Mouse (Mus musculus) bone marrow macrophage, adult 2 months (primary cell): ENCODE results near the gene Obsl1.

Experiments used
- CTCF ChIP-seq: IDR thresholded peaks from 2 replicates; pipeline ENCODE4 v1.5.1; 2012; ENCODE audit warnings: low read depth, mild to moderate bottlenecking, low read length, moderate library complexity
- POLR2A ChIP-seq: IDR thresholded peaks from 2 replicates; pipeline ENCODE4 v1.6.1; 2012; ENCODE audit warnings: mild to moderate bottlenecking, low read depth, low read length, borderline replicate concordance

DNA sequence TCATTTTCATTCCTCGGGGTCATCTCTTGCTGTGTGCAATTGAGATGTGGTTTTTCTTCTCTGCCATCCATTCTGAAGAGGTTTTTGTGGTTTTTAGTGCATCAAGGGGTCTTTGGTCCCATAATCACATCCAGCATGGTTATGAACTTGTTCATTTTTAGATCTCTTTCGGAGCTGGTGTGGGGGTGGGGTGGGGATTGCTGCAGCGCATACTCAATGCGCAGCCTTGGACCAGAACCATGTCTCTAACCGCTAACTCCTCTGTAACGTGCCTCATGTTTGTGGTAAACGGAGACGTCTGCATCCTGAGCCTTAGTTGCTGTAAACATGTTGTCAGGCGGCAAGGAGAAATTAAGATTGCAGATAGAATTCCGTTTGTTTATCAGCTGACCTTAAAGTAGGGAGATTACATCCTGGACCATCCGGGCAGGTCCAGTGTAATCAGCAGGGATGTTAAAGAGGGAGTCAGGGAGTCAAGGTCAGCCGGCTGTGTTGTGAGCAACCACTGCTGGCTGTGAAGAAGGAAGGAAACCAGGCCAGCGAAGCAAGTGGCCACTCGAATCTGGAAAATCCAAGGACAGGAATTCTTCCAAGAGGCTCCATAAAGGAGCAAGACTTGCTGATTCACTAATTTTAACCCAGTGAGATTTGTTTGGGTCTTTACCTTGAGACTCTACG, 10.6 kb upstream of the Obsl1 start:
- no peak for TF ChIP-seq POLR2A
- TF ChIP-seq CTCF = no peak
